Mouse (Mus musculus) forebrain, embryonic 10.5 days (tissue): ENCODE measurements at regions not wholly inside any gene's neighbourhood (a gene's known extent, or its start where the extent isn't known, plus 50 kb on each side); places are given as distances from the start of the nearest gene placed in this dataset.

ENCODE experiments used
- DNase-seq: peaks from one replicate; pipeline ENCODE4 v3.0.0-alpha.2; 2017; ENCODE audit warnings: low spot score; ENCODE audit errors: extremely low spot score
- H3K27ac ChIP-seq: fragments of 300-500 bp; sonication (generic); 2 replicates; pipeline ENCODE4 v1.5.1; 2016; ENCODE audit warnings: mild to moderate bottlenecking
- H3K27me3 ChIP-seq: fragments of 300-500 bp; sonication (generic); 2 replicates; pipeline ENCODE4 v1.6.1; 2016; ENCODE audit warnings: mild to moderate bottlenecking; ENCODE audit not compliant: poor library complexity, severe bottlenecking
- H3K36me3 ChIP-seq: fragments of 300-500 bp; sonication (generic); replicated peaks from 2 replicates; pipeline ENCODE4 v1.6.1; 2016; ENCODE audit warnings: mild to moderate bottlenecking, moderate library complexity
- H3K4me1 ChIP-seq: fragments of 300-500 bp; sonication (generic); 2 replicates; pipeline ENCODE4 v1.6.1; 2016
- H3K4me3 ChIP-seq: fragments of 300-500 bp; sonication (generic); 2 replicates; pipeline ENCODE4 v1.5.1; 2016; ENCODE audit warnings: mild to moderate bottlenecking, moderate library complexity
- H3K9me3 ChIP-seq: fragments of 300-500 bp; sonication (generic); 2 replicates; pipeline ENCODE4 v1.6.1; 2016; ENCODE audit warnings: mild to moderate bottlenecking, moderate library complexity
- WGBS: fragments of 180-500 bp; shearing (Covaris S2); methylation state at CpG from one replicate; pipeline ENCODE4 v1.1.7; 2016; 5-methylcytosine and 5-hydroxymethylcytosine counted together

GRCm38 (mm10) chr16:29706996-29707395, 127.9 kb downstream of the Opa1 start:
- Histone ChIP-seq H3K4me1 (no peaks in the 10 kb centered on the region), H3K27ac (no peak overlapping the region), H3K4me3 (no peak overlapping the region), H3K9me3 (no peaks in the 10 kb centered on the region; the same call in 1 of the 2 replicates), H3K36me3 (no peaks in the 10 kb centered on the region), H3K27me3 (peaks cover 73% of the 10 kb centered on the region)
- WGBS: 90% methylated on average over 4 of the region's 4 CpGs
- DNase-seq: no peak

GRCm38 (mm10) chr16:29707656-29708055, 128.5 kb downstream of the Opa1 start:
- WGBS: 94% methylated on average over 11 of the region's 11 CpGs
- Histone ChIP-seq H3K27me3 (peaks cover 79% of the 10 kb centered on the region), H3K4me3 (no peak overlapping the region), H3K4me1 (no peaks in the 10 kb centered on the region), H3K9me3 (no peaks in the 10 kb centered on the region; the same call in 1 of the 2 replicates), H3K27ac (no peak overlapping the region), H3K36me3 (no peaks in the 10 kb centered on the region)
- DNase-seq: no peak

GRCm38 (mm10) chr16:29709072-29709471, 129.9 kb downstream of the Opa1 start:
- H3K27me3 ChIP-seq: peaks cover 91% of the 10 kb centered on the region
- no peak overlapping the region for H3K4me3 ChIP-seq
- WGBS: 95% methylated on average over 4 of the region's 4 CpGs
- DNase-seq: no peak
- H3K4me1 ChIP-seq: no peaks in the 10 kb centered on the region
- no peaks in the 10 kb centered on the region for H3K36me3 ChIP-seq
- H3K27ac ChIP-seq: no peak overlapping the region
- H3K9me3 ChIP-seq: no peaks in the 10 kb centered on the region

DNA sequence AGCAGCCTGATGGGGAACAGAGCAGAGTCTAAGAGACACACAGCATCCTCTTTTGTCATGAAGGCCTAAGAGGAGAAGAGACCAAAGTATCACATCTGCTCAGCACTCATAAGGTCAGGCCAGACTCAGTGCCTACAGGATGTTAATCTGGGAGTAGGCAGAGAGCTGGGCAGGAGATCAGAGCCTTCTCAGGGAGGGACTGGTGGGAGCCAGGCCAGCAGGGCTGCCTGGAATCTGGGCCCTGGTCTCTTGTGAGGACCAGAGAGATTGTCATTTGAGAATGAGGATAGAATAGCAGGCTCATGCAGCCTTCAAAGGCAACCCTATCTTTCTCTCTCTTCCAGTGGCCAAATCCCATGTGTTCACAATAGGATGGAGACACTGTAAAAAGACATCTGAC, 132.3 kb downstream of the Opa1 start:
- DNase-seq: no peak
- H3K9me3 ChIP-seq: no peaks in the 10 kb centered on the region
- H3K36me3 ChIP-seq: no peaks in the 10 kb centered on the region
- 0 out of 2 replicates have a peak, but pooled peaks cover 6% of the 10 kb centered on the region for H3K4me1 ChIP-seq
- peaks cover 97% of the 10 kb centered on the region for H3K27me3 ChIP-seq
- no peak overlapping the region for H3K27ac ChIP-seq
- H3K4me3 ChIP-seq: no peak overlapping the region

DNA sequence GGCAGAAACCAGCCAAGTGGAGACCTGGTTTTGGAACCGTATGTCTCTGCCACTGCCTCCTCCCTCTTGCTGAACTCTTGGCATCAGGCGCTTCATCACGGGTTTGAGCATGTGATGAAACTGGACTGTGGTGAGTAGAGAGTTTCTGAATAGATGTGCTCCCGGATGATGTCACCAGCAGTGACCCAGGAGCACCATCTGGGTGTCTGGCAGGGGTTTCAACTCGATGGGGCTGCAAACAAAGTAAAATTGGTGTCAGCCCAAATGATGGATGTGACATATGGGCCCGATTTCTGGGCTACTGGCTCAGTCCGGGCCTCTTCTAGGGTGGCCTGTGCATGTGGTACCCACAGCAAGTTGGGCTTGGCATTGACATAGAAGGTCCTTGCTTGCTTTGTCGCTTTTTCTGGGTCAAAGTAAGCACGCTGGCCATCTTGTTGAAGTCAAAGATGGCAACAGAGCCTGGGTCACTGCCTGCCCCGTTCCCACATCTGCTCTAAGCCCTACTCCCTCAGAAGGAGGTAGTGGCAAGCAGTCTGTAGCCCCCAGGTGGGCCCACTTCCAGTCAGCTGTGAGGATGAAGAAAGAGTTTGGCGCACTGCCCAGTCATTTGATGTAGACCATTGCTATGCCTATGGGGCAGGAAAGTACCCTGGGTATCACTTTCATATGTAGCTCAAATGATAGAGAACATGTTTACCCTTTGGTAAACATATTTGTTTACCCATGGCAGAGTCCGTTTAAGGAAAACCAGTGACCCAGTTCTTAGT, 133.0 kb downstream of the Opa1 start:
- no peaks in the 10 kb centered on the region for H3K9me3 ChIP-seq
- no peak overlapping the region for H3K27ac ChIP-seq
- no peak for DNase-seq
- 89% methylated on average over 12 of the region's 12 CpGs for WGBS
- H3K36me3 ChIP-seq: no peaks in the 10 kb centered on the region
- 0 out of 2 replicates have a peak, but pooled peaks cover 6% of the 10 kb centered on the region for H3K4me1 ChIP-seq
- H3K27me3 ChIP-seq: peaks cover 97% of the 10 kb centered on the region
- no peak overlapping the region for H3K4me3 ChIP-seq

DNA sequence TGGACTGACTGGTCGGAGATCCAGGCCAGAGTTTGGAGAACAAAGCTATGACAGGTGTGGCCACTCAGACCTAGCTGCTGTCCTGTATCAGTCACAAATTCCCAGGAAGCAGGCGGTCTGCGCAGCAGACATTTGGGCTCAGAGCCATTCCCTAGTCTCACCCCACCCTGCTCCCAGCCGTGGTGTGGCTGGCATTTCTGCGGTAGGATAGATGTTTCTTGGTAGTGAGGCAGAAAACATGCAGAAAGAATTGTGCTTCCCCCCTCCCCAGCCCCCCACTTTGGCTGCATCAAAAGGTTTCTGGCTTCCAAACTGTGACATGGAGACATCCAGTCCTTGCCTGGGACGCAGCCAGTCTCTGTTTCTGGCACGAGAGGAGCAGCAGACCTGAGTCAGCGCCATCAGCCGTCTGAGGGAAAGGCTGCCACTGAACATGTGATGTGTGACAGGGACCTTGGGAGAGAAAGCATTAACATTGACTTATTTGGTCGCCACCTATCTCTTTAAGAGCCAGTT, 135.5 kb downstream of the Opa1 start:
- peaks cover 21% of the 10 kb centered on the region for H3K4me1 ChIP-seq
- WGBS: 86% methylated on average over 10 of the region's 10 CpGs
- no peak overlapping the region for H3K27ac ChIP-seq
- no peak for DNase-seq
- no peaks in the 10 kb centered on the region for H3K36me3 ChIP-seq
- H3K27me3 ChIP-seq: peaks cover 98% of the 10 kb centered on the region
- no peak overlapping the region for H3K4me3 ChIP-seq
- H3K9me3 ChIP-seq: no peaks in the 10 kb centered on the region

DNA sequence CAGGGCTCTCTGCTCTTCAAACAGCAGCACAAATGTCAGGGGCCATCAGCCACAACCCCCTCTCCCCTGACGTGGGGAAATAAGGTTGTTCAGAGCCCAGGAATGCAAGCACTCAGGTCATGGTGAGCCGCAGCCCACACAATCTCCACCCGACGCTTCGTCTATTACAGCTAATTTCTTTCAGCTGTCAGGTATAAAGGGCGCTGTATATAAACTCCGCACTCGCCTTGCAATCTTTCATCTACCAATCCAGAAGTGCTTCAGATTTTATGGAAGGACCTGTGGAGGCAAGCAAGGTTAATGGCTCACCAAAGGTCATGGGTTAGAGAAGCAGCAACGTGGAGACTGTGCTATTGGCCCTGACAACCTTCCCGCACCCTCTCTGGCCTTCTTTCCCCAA, 139.8 kb downstream of the Opa1 start:
- Histone ChIP-seq H3K4me3 (no peak overlapping the region), H3K9me3 (no peaks in the 10 kb centered on the region), H3K27ac (peak overlapping the region; percentile 78), H3K36me3 (no peaks in the 10 kb centered on the region), H3K27me3 (peaks cover 98% of the 10 kb centered on the region), H3K4me1 (peaks cover 51% of the 10 kb centered on the region)
- 56% methylated on average over 10 of the region's 10 CpGs for WGBS
- DNase-seq: no peak

- Histone ChIP-seq H3K4me1 (peaks cover 47% of the 10 kb centered on the region), H3K27ac (peak overlapping the region; percentile 78), H3K4me3 (peak overlapping the region; percentile 18; the same call in 1 of the 2 replicates), H3K9me3 (no peaks in the 10 kb centered on the region), H3K36me3 (no peaks in the 10 kb centered on the region), H3K27me3 (peaks cover 98% of the 10 kb centered on the region)
- 32% methylated on average over 23 of the region's 23 CpGs for WGBS
- peak; percentile 85 for DNase-seq
These were observed 140.7 kb downstream of the Opa1 start for GRCm38 (mm10) chr16:29719571-29720451.

- no peak for DNase-seq
- H3K27ac ChIP-seq: no peak overlapping the region
- no peaks in the 10 kb centered on the region for H3K9me3 ChIP-seq
- H3K36me3 ChIP-seq: no peaks in the 10 kb centered on the region
- H3K4me1 ChIP-seq: peaks cover 55% of the 10 kb centered on the region
- WGBS: 48% methylated on average over 5 of the region's 5 CpGs
- no peak overlapping the region for H3K4me3 ChIP-seq
- peaks cover 100% of the 10 kb centered on the region for H3K27me3 ChIP-seq
These were observed 146.0 kb downstream of the Opa1 start for GRCm38 (mm10) chr16:29725153-29725552.

DNA sequence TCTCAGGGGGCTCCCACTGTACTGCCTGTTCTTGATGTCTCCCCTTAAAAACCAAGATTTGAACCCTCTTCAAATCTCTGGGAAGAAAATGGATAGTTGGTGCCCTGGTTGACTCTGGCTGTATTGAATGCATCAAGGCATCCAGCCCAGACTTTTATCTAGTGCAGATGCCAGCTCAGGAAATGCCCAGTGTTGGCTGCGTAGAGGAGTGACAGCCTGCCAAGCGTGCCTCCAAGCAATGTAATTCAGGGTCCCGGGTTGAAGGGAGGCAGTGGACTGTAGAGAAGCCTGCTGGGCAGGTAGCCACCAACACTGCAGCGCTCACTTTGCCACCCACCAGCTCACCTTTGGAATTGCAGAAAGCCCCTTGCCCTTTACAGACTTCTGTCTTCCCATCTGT, 146.4 kb downstream of the Opa1 start:
- no peak for DNase-seq
- Histone ChIP-seq H3K9me3 (no peaks in the 10 kb centered on the region), H3K27ac (no peak overlapping the region), H3K36me3 (no peaks in the 10 kb centered on the region), H3K27me3 (peaks cover 100% of the 10 kb centered on the region), H3K4me1 (peaks cover 55% of the 10 kb centered on the region), H3K4me3 (no peak overlapping the region)
- WGBS: 66% methylated on average over 4 of the region's 4 CpGs

DNA sequence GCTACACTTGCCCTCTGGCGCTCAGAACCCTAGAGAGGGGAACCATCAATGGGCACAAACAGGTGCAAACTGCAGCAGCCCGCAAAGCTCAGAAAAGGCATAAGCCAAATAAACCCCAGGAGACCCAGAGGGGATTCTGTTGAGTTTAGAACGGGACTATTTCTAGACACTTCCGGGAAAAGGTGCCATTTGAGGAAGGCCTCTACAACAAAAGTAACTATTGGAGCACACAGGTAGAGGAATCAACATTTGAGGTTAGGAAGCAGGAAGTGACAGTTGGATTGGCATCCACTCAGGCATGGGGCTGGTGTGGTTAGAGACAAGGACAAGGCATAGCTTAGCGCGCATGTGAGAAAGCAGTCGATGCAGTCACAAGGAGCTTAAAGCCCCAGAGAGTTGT, 148.3 kb downstream of the Opa1 start:
- Histone ChIP-seq H3K9me3 (no peaks in the 10 kb centered on the region), H3K4me3 (no peak overlapping the region), H3K36me3 (no peaks in the 10 kb centered on the region), H3K27ac (no peak overlapping the region), H3K4me1 (peaks cover 48% of the 10 kb centered on the region), H3K27me3 (peaks cover 100% of the 10 kb centered on the region)
- no peak for DNase-seq
- 87% methylated on average over 7 of the region's 7 CpGs for WGBS

DNA sequence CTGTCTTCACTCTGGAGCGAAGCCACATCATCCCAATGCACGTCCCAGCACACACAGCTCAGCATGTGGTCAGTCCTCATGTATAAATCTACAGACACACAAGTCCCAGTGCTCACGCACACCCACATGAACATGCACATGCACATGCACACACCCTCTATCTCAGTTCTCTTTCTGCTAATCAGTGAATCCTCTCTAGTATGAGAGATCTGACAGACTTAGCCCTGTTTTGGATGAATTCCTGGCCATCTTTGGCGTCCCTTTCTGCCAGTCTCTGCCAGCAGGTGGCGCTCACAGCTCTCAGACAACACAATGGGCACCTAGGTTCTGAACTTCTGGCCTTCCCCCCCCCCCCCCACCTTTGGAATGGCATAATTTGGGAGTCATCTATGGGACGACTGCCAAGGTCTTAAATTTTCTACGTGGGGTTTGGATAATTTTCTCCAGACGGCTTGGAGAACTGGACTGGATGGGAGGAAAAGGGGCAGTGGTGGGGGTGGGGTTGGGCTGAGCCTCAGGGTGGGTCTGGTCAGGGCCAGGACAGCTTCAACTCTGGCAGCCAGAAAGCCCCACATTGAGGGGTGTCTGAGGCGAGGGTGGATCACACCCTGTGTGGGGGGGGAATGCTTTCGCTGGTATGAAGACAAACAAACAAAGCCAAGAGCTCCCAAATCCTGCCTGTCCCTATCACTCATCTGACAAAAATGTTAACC, 149.8 kb downstream of the Opa1 start:
- 24% methylated on average over 10 of the region's 10 CpGs for WGBS
- Histone ChIP-seq H3K27me3 (peaks cover 100% of the 10 kb centered on the region), H3K9me3 (no peaks in the 10 kb centered on the region), H3K4me3 (no peak overlapping the region), H3K4me1 (peaks cover 47% of the 10 kb centered on the region), H3K36me3 (no peaks in the 10 kb centered on the region), H3K27ac (peak overlapping the region; percentile 40; the same call in 1 of the 2 replicates)
- DNase-seq: peak; percentile 84
